Mouse (Mus musculus) heart, adult 2 months (tissue): ENCODE measurements around the gene Zfp513. TPM values are rescaled to one million over a fixed set of nuclear protein-coding genes. Genes with fewer than 3 reads are reported as not detected.

ENCODE experiments used
- DNase-seq, 2 experiments: peaks; one replicate each; pipeline ENCODE4 v3.0.0; 2021
- H3K27ac ChIP-seq: fragments of 200-600 bp; 2 replicates; pipeline ENCODE4 v1.8.1; 2022
- H3K27me3 ChIP-seq: fragments of 200-500 bp; 2 replicates; pipeline ENCODE4 v1.6.1; 2012; ENCODE audit warnings: mild to moderate bottlenecking, low read length, inconsistent platforms, mixed read lengths; ENCODE audit not compliant: control insufficient read depth, insufficient read depth
- H3K36me3 ChIP-seq: fragments of 200-500 bp; 2 replicates; pipeline ENCODE4 v1.6.1; 2012; ENCODE audit warnings: low read length, inconsistent platforms; ENCODE audit not compliant: control insufficient read depth, insufficient read depth
- H3K4me1 ChIP-seq: fragments of 200-500 bp; 2 replicates; pipeline ENCODE4 v1.6.1; 2011; ENCODE audit warnings: low read length; ENCODE audit not compliant: control insufficient read depth, insufficient read depth
- H3K4me3 ChIP-seq: fragments of 200-600 bp; 2 replicates; pipeline ENCODE4 v1.8.1; 2022
- H3K79me2 ChIP-seq: fragments of 200-500 bp; replicated peaks from 2 replicates; pipeline ENCODE4 v1.6.1; 2012; ENCODE audit warnings: mild to moderate bottlenecking, inconsistent platforms, low read length, moderate library complexity, mixed read lengths; ENCODE audit not compliant: control insufficient read depth, insufficient read depth
- H3K9ac ChIP-seq: fragments of 200-500 bp; 2 replicates; pipeline ENCODE4 v1.6.1; 2012; ENCODE audit warnings: low read depth, mild to moderate bottlenecking, control low read depth, inconsistent platforms, low read length, mixed read lengths
- CTCF ChIP-seq: fragments of 200-600 bp; IDR thresholded peaks from 2 replicates; pipeline ENCODE4 v1.8.1; 2022; ENCODE audit warnings: antibody characterized with exemption, mild to moderate bottlenecking, moderate library complexity
- EP300 ChIP-seq: fragments of 200-500 bp; IDR thresholded peaks from 2 replicates; pipeline ENCODE4 v1.6.1; 2011; ENCODE audit warnings: low read depth, low read length, control low read depth; ENCODE audit not compliant: insufficient read depth
- POLR2A ChIP-seq: fragments of 200-500 bp; IDR thresholded peaks from 2 replicates; pipeline ENCODE4 v1.6.1; 2011; ENCODE audit warnings: mild to moderate bottlenecking, low read depth, low read length, control low read depth; ENCODE audit not compliant: insufficient read depth
- WGBS: fragments of 180-500 bp; shearing (Covaris S2); methylation state at CpG from one replicate; pipeline ENCODE4 v1.1.7; 2018; 5-methylcytosine and 5-hydroxymethylcytosine counted together
- intact Hi-C: fragments of 180-260 bp; cut with DNase I; formaldehyde crosslinking; loops from one replicate; pipeline ENCODE4 v1.15.1; 2025
- polyA plus RNA-seq: library from polyadenylated mRNA; depleted of rRNA; stranded (reverse); fragments of >200 nt; gene quantifications from 2 replicates; pipeline ENCODE4 v1.2.3, GENCODE M21; 2012
- total RNA-seq, 2 experiments: library from RNA; stranded (reverse); gene quantifications; 2 replicates each; pipeline ENCODE4 v1.2.3; 2021

Zfp513 gene
- total and polyA plus RNA-seq, 3 experiments, result 6.6 to 14.2 (median 8.1) TPM

DNA sequence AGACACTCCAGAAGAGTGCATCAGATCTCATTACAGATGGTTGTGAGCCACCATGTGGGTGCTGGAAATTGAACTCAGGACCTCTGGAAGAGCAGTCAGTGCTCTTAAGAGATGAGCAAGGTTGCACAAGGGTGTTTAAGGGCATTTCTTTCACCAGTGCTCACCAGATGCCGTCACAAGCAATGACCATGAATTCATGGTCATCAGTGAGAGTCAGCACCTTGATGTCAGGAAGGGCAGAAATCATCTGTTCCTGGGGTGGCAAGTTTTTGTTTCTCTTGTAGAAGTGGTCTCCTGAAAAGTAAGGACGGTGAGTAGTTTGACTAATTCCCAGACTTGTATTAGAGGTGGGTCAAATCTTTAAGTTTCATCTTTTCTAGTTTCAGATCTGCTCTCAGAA is 1.8 kb upstream of the Zfp513 start:
- no peaks in the 10 kb centered on the region for H3K36me3 ChIP-seq

GRCm38 (mm10) chr5:31202933-31203332 is 830 bp upstream of the Zfp513 start:
- no peaks in the 10 kb centered on the region for H3K36me3 ChIP-seq
- intact Hi-C loops, result loop anchor here (2.0 to 10.0 kb wide), 3 partner anchors 18 to 252 kb away; partner anchors contain the start of genes Gtf3c2, Ppm1g and Zfp512
- H3K4me3 ChIP-seq, result no peak overlapping the region; the same call in 1 of the 2 replicates
- no peak overlapping the region for H3K9ac ChIP-seq
- 92% methylated on average over 7 of the region's 7 CpGs for WGBS
- peak overlapping the region; percentile 88; the same call in 1 of the 2 replicates for H3K27ac ChIP-seq
- no peak for DNase-seq
- no peaks in the 10 kb centered on the region for H3K27me3 ChIP-seq
- peaks cover 1% of the 10 kb centered on the region; the same call in 1 of the 2 replicates for H3K4me1 ChIP-seq
- H3K79me2 ChIP-seq, result no peaks in the 10 kb centered on the region; the same call in 1 of the 2 replicates
- TF ChIP-seq CTCF (no peak), EP300 (no peak), POLR2A (no peak)

More for the DNA sequence above, 1.8 kb upstream of the Zfp513 start:
- TF ChIP-seq POLR2A (no peak), CTCF (no peak), EP300 (no peak)
- intact Hi-C loops, result loop anchor here (2.0 to 10.0 kb wide), 3 partner anchors 17 to 251 kb away; partner anchors contain the start of genes Gtf3c2, Ppm1g and Zfp512
- H3K9ac ChIP-seq, result no peak overlapping the region
- no peak for DNase-seq
- H3K27me3 ChIP-seq, result no peaks in the 10 kb centered on the region
- H3K27ac ChIP-seq, result no peak overlapping the region
- H3K4me3 ChIP-seq, result no peak overlapping the region
- WGBS, result 93% methylated on average over 2 of the region's 2 CpGs
- peaks cover 1% of the 10 kb centered on the region; the same call in 1 of the 2 replicates for H3K4me1 ChIP-seq
- H3K79me2 ChIP-seq, result no peaks in the 10 kb centered on the region; the same call in 1 of the 2 replicates

DNA sequence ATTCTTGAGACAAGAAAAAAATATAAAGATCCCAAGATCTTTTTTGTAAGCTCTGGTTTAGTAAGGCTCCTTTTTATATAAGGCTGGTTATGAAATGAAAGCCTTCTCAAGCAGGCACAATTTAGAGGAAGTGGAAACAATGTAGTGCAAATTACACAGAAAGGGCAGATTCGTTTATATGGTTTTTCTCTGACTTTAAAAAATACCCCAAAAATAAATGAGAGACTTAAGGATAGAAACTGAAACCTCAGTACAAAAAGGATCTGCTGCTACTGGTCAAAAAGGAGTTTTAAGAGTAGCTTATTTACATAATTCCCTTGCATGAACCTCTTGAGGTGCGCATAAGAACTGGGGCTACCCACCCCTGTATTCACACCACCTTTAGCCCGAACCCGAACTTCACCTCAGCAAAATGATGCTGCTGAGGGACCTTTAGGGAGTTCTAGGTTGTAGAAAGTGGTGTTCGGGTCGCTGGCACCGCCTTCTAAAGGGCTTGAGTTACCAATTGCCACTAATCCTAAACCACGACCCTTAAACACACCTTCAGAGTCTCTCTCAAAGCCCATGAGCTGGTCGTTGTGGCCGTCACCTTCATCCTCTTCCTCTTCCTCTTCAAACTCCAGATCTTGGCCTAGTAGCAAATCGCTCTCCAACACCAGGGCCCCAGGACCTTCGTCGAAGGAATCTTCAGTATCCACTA is 911 bp downstream of the Zfp513 start:
- DNase-seq, result no peak
- 9% methylated on average over 13 of the region's 13 CpGs for WGBS
- H3K79me2 ChIP-seq, result no peaks in the 10 kb centered on the region; the same call in 1 of the 2 replicates
- H3K27ac ChIP-seq, result peak overlapping the region; percentile 87
- no peak for TF ChIP-seq CTCF
- TF ChIP-seq EP300, result no peak
- no peak for TF ChIP-seq POLR2A
- peak overlapping the region; percentile 73 for H3K9ac ChIP-seq
- intact Hi-C loops, result loop anchor here (10.0 kb wide), 1 partner anchor 254 kb away; the partner anchor contains the start of gene Zfp512
- H3K4me1 ChIP-seq, result peaks cover 1% of the 10 kb centered on the region; the same call in 1 of the 2 replicates
- H3K4me3 ChIP-seq, result peak overlapping the region; percentile 79
- H3K27me3 ChIP-seq, result no peaks in the 10 kb centered on the region
- no peaks in the 10 kb centered on the region for H3K36me3 ChIP-seq

- intact Hi-C loops, result loop anchor here (10.0 kb wide), 1 partner anchor 254 kb away; the partner anchor contains the start of gene Zfp512
- H3K9ac ChIP-seq, result no peak overlapping the region
These were observed 1.8 kb downstream of the Zfp513 start for GRCm38 (mm10) chr5:31200327-31200768.

DNA sequence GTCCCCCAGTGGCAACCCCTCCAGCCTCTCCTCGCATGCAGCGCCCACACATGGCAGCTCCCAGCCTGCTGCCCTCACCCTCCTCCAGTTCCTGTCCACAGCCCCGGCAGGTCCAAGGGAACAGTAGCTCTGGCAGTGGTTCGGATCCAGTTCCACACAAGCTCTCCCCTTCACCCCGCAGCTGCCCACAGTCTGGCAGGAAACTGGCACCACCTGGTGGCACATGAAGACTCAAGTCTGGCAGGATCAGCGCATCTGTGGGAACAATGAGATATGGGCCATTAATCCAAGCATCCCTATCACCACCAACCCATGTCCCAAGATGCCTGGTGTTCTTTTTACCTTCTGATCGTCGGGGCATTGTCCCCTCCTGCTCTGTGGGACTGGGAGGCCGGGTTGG is 2.2 kb downstream of the Zfp513 start:
- H3K27me3 ChIP-seq, result no peaks in the 10 kb centered on the region
- WGBS, result 68% methylated on average over 9 of the region's 9 CpGs
- intact Hi-C loops, result loop anchor here (10.0 kb wide), 1 partner anchor 255 kb away; the partner anchor contains the start of gene Zfp512
- H3K27ac ChIP-seq, result no peak overlapping the region
- TF ChIP-seq EP300 (0 out of 2 replicates have a peak, but pooled peaks have one; percentile 19), CTCF (no peak), POLR2A (peak; percentile 28; the same call in 1 of the 2 replicates)
- no peak overlapping the region for H3K4me3 ChIP-seq
- H3K9ac ChIP-seq, result no peak overlapping the region
- no peak for DNase-seq
- H3K36me3 ChIP-seq, result no peaks in the 10 kb centered on the region; the same call in 1 of the 2 replicates
- H3K4me1 ChIP-seq, result peaks cover 1% of the 10 kb centered on the region; the same call in 1 of the 2 replicates
- H3K79me2 ChIP-seq, result no peaks in the 10 kb centered on the region; the same call in 1 of the 2 replicates

More at GRCm38 (mm10) chr5:31200327-31200768, 1.8 kb downstream of the Zfp513 start:
- Histone ChIP-seq H3K36me3 (no peaks in the 10 kb centered on the region), H3K4me1 (peaks cover 1% of the 10 kb centered on the region; the same call in 1 of the 2 replicates), H3K27ac (no peak overlapping the region), H3K4me3 (no peak overlapping the region), H3K27me3 (no peaks in the 10 kb centered on the region), H3K79me2 (no peaks in the 10 kb centered on the region; the same call in 1 of the 2 replicates)
- WGBS, result 88% methylated on average over 27 of the region's 27 CpGs
- TF ChIP-seq POLR2A (peak; percentile 8; the same call in 1 of the 2 replicates), EP300 (no peak), CTCF (no peak)
- peak in 1 of 2 experiments; percentile 32 for DNase-seq

DNA sequence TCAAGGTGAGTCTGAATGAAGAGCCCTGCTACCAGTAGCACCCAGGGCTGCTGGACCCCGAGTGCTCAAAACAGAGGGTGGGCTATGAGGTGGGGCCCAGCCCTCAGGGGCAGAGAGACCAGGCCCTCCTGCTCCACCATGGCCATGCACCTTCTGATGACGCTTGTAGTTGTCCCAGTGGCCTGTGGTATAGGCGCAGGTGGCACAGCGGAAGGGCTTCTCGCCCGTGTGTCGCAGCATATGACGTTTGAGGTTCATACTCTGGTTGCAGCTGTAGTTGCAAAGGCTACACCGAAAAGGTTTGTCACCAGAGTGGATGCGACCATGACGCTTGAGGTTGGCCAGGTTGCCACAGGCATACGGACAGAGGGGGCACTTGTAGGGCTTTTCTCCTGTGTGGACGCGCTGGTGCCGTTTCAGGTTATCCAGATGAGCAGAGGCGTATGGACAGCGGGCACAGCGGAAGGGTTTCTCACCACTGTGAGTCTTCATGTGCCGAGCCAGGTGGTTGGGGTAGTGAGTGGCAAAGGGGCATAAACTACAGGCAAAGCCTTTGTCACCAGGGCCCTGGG is 2.7 kb downstream of the Zfp513 start:
- TF ChIP-seq CTCF, result no peak
- no peaks in the 10 kb centered on the region for H3K27me3 ChIP-seq
- H3K4me3 ChIP-seq, result no peak overlapping the region
- intact Hi-C loops, result no loop called here
- no peaks in the 10 kb centered on the region; the same call in 1 of the 2 replicates for H3K79me2 ChIP-seq
- no peak overlapping the region for H3K27ac ChIP-seq
- no peak overlapping the region for H3K9ac ChIP-seq
- H3K36me3 ChIP-seq, result no peaks in the 10 kb centered on the region; the same call in 1 of the 2 replicates
- no peak for DNase-seq
- WGBS, result 88% methylated on average over 19 of the region's 19 CpGs
- H3K4me1 ChIP-seq, result peaks cover 1% of the 10 kb centered on the region; the same call in 1 of the 2 replicates
